Mouse (Mus musculus) testis, adult 2 months (tissue): ENCODE measurements around the gene Rcc2.

Experiments
- CTCF ChIP-seq: fragments of 200-500 bp; IDR thresholded peaks from 2 replicates; pipeline ENCODE4 v1.5.1; 2012; ENCODE audit warnings: low read depth, mild to moderate bottlenecking, inconsistent platforms, low read length, moderate library complexity; ENCODE audit not compliant: control insufficient read depth, insufficient read depth, insufficient replicate concordance
- POLR2A ChIP-seq: fragments of 200-500 bp; IDR thresholded peaks from 2 replicates; pipeline ENCODE4 v1.6.1; 2012; ENCODE audit warnings: low read depth, mild to moderate bottlenecking, inconsistent platforms, low read length, moderate library complexity; ENCODE audit not compliant: control insufficient read depth

GRCm38 (mm10) chr4:140718436-140718835 lies 18.1 kb downstream of the Rcc2 start:
- TF ChIP-seq CTCF (no peak), POLR2A (no peak)
